Mouse (Mus musculus) intestine, embryonic 16.5 days (tissue): ENCODE results near the gene Rem1. TPM values are rescaled to one million over a fixed set of nuclear protein-coding genes. Genes with fewer than 3 reads are reported as not detected.

ENCODE experiments used
- ATAC-seq: fragments of 200-750 bp; cut with Nextera tagmentation; 2 replicates; pipeline ENCODE4 v1.8.0; 2017; ENCODE audit warnings: moderate TSS enrichment, moderate library complexity
- H3K27ac ChIP-seq: fragments of 300-500 bp; sonication (generic); 2 replicates; pipeline ENCODE4 v1.5.1; 2014; ENCODE audit warnings: mild to moderate bottlenecking, low read length
- H3K27me3 ChIP-seq: fragments of 300-500 bp; sonication (generic); replicated peaks from 2 replicates; pipeline ENCODE4 v1.6.1; 2014; ENCODE audit warnings: low read length, control low read depth, mixed read lengths; ENCODE audit not compliant: control insufficient read depth, insufficient read depth
- H3K36me3 ChIP-seq: fragments of 300-500 bp; sonication (generic); 2 replicates; pipeline ENCODE4 v1.6.1; 2014; ENCODE audit warnings: low read length, control low read depth; ENCODE audit not compliant: control insufficient read depth, insufficient read depth
- H3K4me1 ChIP-seq: fragments of 300-500 bp; sonication (generic); 2 replicates; pipeline ENCODE4 v1.6.1; 2014; ENCODE audit warnings: low read length, control low read depth, mixed read lengths; ENCODE audit not compliant: control insufficient read depth, insufficient read depth
- H3K4me2 ChIP-seq: fragments of 300-500 bp; sonication (generic); 2 replicates; pipeline ENCODE4 v1.6.1; 2014; ENCODE audit warnings: low read depth, low read length, control low read depth
- H3K4me3 ChIP-seq: fragments of 300-500 bp; sonication (generic); 2 replicates; pipeline ENCODE4 v1.5.1; 2014; ENCODE audit warnings: mild to moderate bottlenecking, low read length
- H3K9ac ChIP-seq: fragments of 300-500 bp; sonication (generic); 2 replicates; pipeline ENCODE4 v1.6.1; 2014; ENCODE audit warnings: low read depth, low read length
- H3K9me3 ChIP-seq: fragments of 300-500 bp; sonication (generic); 2 replicates; pipeline ENCODE4 v1.6.1; 2016; ENCODE audit warnings: low read length, control low read depth; ENCODE audit not compliant: control insufficient read depth
- WGBS: fragments of 180-500 bp; shearing (Covaris S2); extraction: QIAGEN DNeasy Blood & Tissue Kit; methylation state at CpG from one replicate; pipeline ENCODE4 v1.1.7; 2014; 5-methylcytosine and 5-hydroxymethylcytosine counted together
- polyA plus RNA-seq: library from polyadenylated mRNA; unstranded; fragments of >200 nt; fragmentation: Nextera tagmentation; extraction: Ambion mirVana; gene quantifications from 2 replicates; pipeline ENCODE4 v1.2.1, GENCODE M21; 2015

Rem1 gene
- polyA plus RNA-seq, 1 experiment from 2014 or later, result 10.2 TPM

DNA sequence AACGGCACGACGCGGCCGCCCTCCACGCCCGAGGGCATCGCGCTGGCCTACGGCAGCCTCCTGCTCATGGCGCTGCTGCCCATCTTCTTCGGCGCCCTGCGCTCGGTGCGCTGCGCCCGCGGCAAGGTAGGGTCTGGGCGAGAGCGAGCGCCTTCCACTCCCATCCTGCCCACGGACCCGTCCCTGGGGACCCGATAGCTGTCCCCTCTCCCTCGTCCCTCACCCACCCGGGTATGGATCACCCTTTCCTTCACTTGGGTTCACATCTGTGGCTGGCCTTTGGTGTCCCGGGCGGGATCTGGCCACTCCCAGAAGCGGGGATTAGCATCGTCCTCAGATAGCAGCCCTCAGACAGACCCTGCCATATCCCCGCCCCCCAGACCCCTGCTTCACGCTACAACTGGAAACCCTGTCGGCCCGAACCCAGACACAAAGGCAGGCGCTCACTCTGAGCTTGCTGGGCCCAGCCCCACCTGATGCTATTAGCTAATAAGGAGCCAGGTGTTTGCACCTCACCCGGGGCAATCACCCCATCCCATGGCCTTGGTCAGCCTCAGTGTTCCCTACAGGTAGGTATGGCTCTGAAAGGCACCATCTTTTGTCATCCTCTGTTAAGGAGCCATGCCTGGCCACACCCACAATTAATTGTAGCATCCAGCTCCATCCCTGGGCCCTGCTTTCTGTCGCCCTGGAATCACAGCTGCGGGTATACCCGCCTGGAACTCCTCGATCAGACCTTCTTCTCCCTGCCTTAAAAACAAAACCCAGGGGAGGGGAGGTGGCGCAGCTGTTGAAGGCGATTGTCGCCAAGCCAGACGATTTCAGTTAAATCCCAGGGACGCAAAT, 43.1 kb downstream of the Rem1 start:
- Histone ChIP-seq H3K4me3 (peak overlapping the region; percentile 93), H3K4me1 (peaks cover 38% of the 10 kb centered on the region), H3K4me2 (peak overlapping the region; percentile 88), H3K9ac (peak overlapping the region; percentile 99), H3K27me3 (no peaks in the 10 kb centered on the region), H3K27ac (peak overlapping the region; percentile 94), H3K36me3 (0 out of 2 replicates have a peak, but pooled peaks cover 4% of the 10 kb centered on the region), H3K9me3 (no peaks in the 10 kb centered on the region)
- WGBS, result under 1% methylated on average over 45 of the region's 46 CpGs
- peak; percentile 73 for ATAC-seq

- ATAC-seq, result no peak
- no peaks in the 10 kb centered on the region for H3K9me3 ChIP-seq
- H3K27me3 ChIP-seq, result no peaks in the 10 kb centered on the region
- 47% methylated on average over 9 of the region's 9 CpGs for WGBS
- H3K27ac ChIP-seq, result peak overlapping the region; percentile 6; the same call in 1 of the 2 replicates
- peak overlapping the region; percentile 99 for H3K9ac ChIP-seq
- peak overlapping the region; percentile 88 for H3K4me2 ChIP-seq
- peaks cover 44% of the 10 kb centered on the region for H3K4me1 ChIP-seq
- H3K36me3 ChIP-seq, result peaks cover 13% of the 10 kb centered on the region; the same call in 1 of the 2 replicates
- peak overlapping the region; percentile 93 for H3K4me3 ChIP-seq
Observed at GRCm38 (mm10) chr2:152670983-152671641, 44.4 kb downstream of the Rem1 start.

- peaks cover 44% of the 10 kb centered on the region for H3K4me1 ChIP-seq
- no peaks in the 10 kb centered on the region for H3K9me3 ChIP-seq
- H3K27me3 ChIP-seq, result no peaks in the 10 kb centered on the region
- H3K4me3 ChIP-seq, result peak overlapping the region; percentile 93; the same call in 1 of the 2 replicates
- WGBS, result 15% methylated on average over 5 of the region's 5 CpGs
- peaks cover 13% of the 10 kb centered on the region; the same call in 1 of the 2 replicates for H3K36me3 ChIP-seq
- peak overlapping the region; percentile 88 for H3K4me2 ChIP-seq
- H3K27ac ChIP-seq, result no peak overlapping the region
- H3K9ac ChIP-seq, result peak overlapping the region; percentile 99; the same call in 1 of the 2 replicates
- peak; percentile 46 for ATAC-seq
Observed at GRCm38 (mm10) chr2:152671642-152671999, 44.9 kb downstream of the Rem1 start.

DNA sequence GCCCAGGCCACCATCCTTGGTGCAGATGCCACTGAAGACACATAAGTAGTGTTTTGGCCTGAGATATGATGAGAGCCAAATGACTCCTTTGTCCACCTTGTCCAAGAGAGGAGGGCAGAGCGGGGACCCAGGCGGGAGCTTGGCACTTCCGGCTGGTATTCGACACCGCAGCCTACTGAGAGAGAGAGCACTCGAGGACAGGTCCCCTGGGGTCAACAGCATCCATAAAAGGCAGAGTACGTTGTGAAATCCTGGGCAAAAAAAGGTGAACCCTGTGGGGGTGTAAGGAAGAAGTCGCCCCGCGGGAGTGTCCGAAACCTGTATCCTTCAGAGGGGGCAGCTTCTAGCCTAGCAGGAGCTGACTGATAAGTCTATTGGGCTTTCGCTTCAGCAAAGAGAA, 45.4 kb downstream of the Rem1 start:
- Histone ChIP-seq H3K27me3 (no peaks in the 10 kb centered on the region), H3K27ac (no peak overlapping the region), H3K4me2 (peak overlapping the region; percentile 88; the same call in 1 of the 2 replicates), H3K4me3 (0 out of 2 replicates have a peak overlapping the region, but pooled peaks have one; percentile 7), H3K36me3 (peaks cover 13% of the 10 kb centered on the region; the same call in 1 of the 2 replicates), H3K4me1 (peaks cover 44% of the 10 kb centered on the region), H3K9me3 (no peaks in the 10 kb centered on the region), H3K9ac (peak overlapping the region; percentile 30; the same call in 1 of the 2 replicates)
- no peak for ATAC-seq
- WGBS, result 78% methylated on average over 12 of the region's 12 CpGs

DNA sequence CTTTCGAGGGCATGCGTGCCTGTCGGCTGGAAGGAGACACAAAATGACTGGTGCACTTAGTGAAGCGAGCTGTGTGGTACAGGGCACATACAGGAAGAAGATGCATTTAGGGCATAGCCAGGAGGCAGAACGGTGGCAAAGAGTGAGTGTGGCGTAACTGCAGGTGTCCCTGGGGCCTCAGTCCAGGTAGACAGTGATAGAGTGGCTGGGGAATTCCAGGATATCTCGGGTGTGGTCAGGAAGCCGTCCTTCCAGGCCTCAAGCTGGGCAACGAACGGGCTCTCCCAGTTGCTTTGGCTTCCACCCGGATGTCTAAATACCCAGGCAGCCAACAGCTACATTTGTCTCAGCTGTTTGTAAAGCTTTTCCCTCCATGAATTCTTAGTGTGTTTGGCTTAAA, 47.4 kb downstream of the Rem1 start:
- peak; percentile 61 for ATAC-seq
- Histone ChIP-seq H3K4me3 (no peak overlapping the region), H3K27me3 (no peaks in the 10 kb centered on the region), H3K36me3 (peaks cover 13% of the 10 kb centered on the region; the same call in 1 of the 2 replicates), H3K9ac (0 out of 2 replicates have a peak overlapping the region, but pooled peaks have one; percentile 14), H3K27ac (no peak overlapping the region; the same call in 1 of the 2 replicates), H3K4me2 (no peak overlapping the region), H3K4me1 (peaks cover 44% of the 10 kb centered on the region), H3K9me3 (no peaks in the 10 kb centered on the region)
- WGBS, result 61% methylated on average over 11 of the region's 11 CpGs

GRCm38 (mm10) chr2:152675252-152675791, 48.6 kb downstream of the Rem1 start:
- Histone ChIP-seq H3K27me3 (no peaks in the 10 kb centered on the region), H3K9ac (no peak overlapping the region), H3K4me3 (no peak overlapping the region), H3K9me3 (no peaks in the 10 kb centered on the region), H3K4me1 (peaks cover 41% of the 10 kb centered on the region), H3K4me2 (no peak overlapping the region), H3K27ac (no peak overlapping the region), H3K36me3 (peaks cover 17% of the 10 kb centered on the region; the same call in 1 of the 2 replicates)
- ATAC-seq, result no peak
- WGBS, result 74% methylated on average over 13 of the region's 13 CpGs

DNA sequence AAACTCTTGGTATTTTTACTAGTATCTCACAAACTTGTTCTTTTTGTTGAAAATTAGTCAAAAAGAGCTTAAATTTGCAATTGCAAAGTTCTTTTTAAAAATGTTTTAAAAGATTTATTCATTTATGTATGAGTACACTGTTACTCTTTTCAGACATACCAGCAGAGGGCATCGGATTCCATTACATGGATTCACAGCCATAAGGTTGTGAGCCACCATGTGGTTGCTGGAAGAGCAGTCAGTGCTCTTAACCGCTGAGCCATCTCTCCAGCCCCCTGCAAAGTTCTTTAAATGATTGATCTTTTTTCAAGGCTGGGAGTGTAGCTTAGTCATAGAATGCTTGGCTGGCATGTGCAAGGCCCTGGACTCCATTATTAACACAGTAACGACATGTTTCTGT, 51.6 kb downstream of the Rem1 start:
- Histone ChIP-seq H3K27ac (no peak overlapping the region), H3K4me2 (no peak overlapping the region), H3K36me3 (peaks cover 28% of the 10 kb centered on the region), H3K9ac (no peak overlapping the region), H3K4me3 (no peak overlapping the region), H3K9me3 (no peaks in the 10 kb centered on the region), H3K27me3 (no peaks in the 10 kb centered on the region), H3K4me1 (peaks cover 12% of the 10 kb centered on the region)
- 50% methylated on average over 3 of the region's 3 CpGs for WGBS
- ATAC-seq, result no peak

- WGBS, result 92% methylated on average over 5 of the region's 5 CpGs
- peaks cover 9% of the 10 kb centered on the region for H3K4me1 ChIP-seq
- H3K4me3 ChIP-seq, result no peak overlapping the region
- no peak overlapping the region for H3K9ac ChIP-seq
- peaks cover 28% of the 10 kb centered on the region for H3K36me3 ChIP-seq
- no peak for ATAC-seq
- H3K27me3 ChIP-seq, result no peaks in the 10 kb centered on the region
- no peaks in the 10 kb centered on the region for H3K9me3 ChIP-seq
- H3K4me2 ChIP-seq, result no peak overlapping the region
- H3K27ac ChIP-seq, result no peak overlapping the region
Observed at GRCm38 (mm10) chr2:152678925-152679324, 52.2 kb downstream of the Rem1 start.
